Mouse (Mus musculus): ENCODE data around the gene Tpst2. TPM values are rescaled to one million over a fixed set of nuclear protein-coding genes. Genes with fewer than 3 reads are reported as not detected.
A peak's percentile ranks its signal among the peaks of the same experiment; 100 is the strongest.
"Not testable (repeated sequence)": the region's sequence is repeated elsewhere in the genome, so short reads cannot be mapped to it uniquely, and the experiment has no call there.

The Tpst2 gene
- total RNA-seq, 1 experiment from 2014 or later, result 46.1 TPM

- ATAC-seq (ENCODE audit: extremely low read depth, insufficient number of reproducible peaks, low FRiP score, poor library complexity, severe bottlenecking), result not testable (repeated sequence)
Observed at GRCm38 (mm10) chr5:112319343-112319742, 42.9 kb downstream of the Tpst2 start.

- ATAC-seq (ENCODE audit: extremely low read depth, insufficient number of reproducible peaks, low FRiP score, poor library complexity, severe bottlenecking), result no peak
Observed at GRCm38 (mm10) chr5:112320379-112320778, 43.9 kb downstream of the Tpst2 start.

GRCm38 (mm10) chr5:112320936-112321335 lies 44.4 kb downstream of the Tpst2 start:
- no peak for ATAC-seq (ENCODE audit: extremely low read depth, insufficient number of reproducible peaks, low FRiP score, poor library complexity, severe bottlenecking)

GRCm38 (mm10) chr5:112321376-112321775 lies 44.9 kb downstream of the Tpst2 start:
- ATAC-seq (ENCODE audit: extremely low read depth, insufficient number of reproducible peaks, low FRiP score, poor library complexity, severe bottlenecking), result no peak

- no peak for ATAC-seq (ENCODE audit: extremely low read depth, insufficient number of reproducible peaks, low FRiP score, poor library complexity, severe bottlenecking)
Observed at GRCm38 (mm10) chr5:112323246-112323645, 46.8 kb downstream of the Tpst2 start.

- ATAC-seq (ENCODE audit: extremely low read depth, insufficient number of reproducible peaks, low FRiP score, poor library complexity, severe bottlenecking), result peak; percentile 59
Observed at GRCm38 (mm10) chr5:112324637-112325545, 48.4 kb downstream of the Tpst2 start.

- ATAC-seq (ENCODE audit: extremely low read depth, insufficient number of reproducible peaks, low FRiP score, poor library complexity, severe bottlenecking), result peak; percentile 80
Observed at GRCm38 (mm10) chr5:112325546-112326445, 49.3 kb downstream of the Tpst2 start, which contains the start of gene Tfip11. TSS of gene Tfip11 (plus strand) at chr5:112326358.

GRCm38 (mm10) chr5:112326446-112327009 lies 50.0 kb downstream of the Tpst2 start:
- no peak for ATAC-seq (ENCODE audit: extremely low read depth, insufficient number of reproducible peaks, low FRiP score, poor library complexity, severe bottlenecking)

GRCm38 (mm10) chr5:112327854-112328253 lies 51.4 kb downstream of the Tpst2 start:
- ATAC-seq (ENCODE audit: extremely low read depth, insufficient number of reproducible peaks, low FRiP score, poor library complexity, severe bottlenecking), result no peak

- no peak for ATAC-seq (ENCODE audit: extremely low read depth, insufficient number of reproducible peaks, low FRiP score, poor library complexity, severe bottlenecking)
Observed at GRCm38 (mm10) chr5:112329805-112330564, 53.5 kb downstream of the Tpst2 start.

GRCm38 (mm10) chr5:112335473-112335872 lies 59.0 kb downstream of the Tpst2 start:
- peak; percentile 51 for ATAC-seq (ENCODE audit: extremely low read depth, insufficient number of reproducible peaks, low FRiP score, poor library complexity, severe bottlenecking)

- no peak for ATAC-seq (ENCODE audit: extremely low read depth, insufficient number of reproducible peaks, low FRiP score, poor library complexity, severe bottlenecking)
Observed at GRCm38 (mm10) chr5:112337004-112337403, 60.5 kb downstream of the Tpst2 start.

- no peak for ATAC-seq (ENCODE audit: extremely low read depth, insufficient number of reproducible peaks, low FRiP score, poor library complexity, severe bottlenecking)
Observed at GRCm38 (mm10) chr5:112339215-112339614, 62.7 kb downstream of the Tpst2 start.

GRCm38 (mm10) chr5:112342463-112343204 lies 66.1 kb downstream of the Tpst2 start, which contains the start of the genes Srrd and Hps4:
TSS of gene Srrd (minus strand) at chr5:112343040.
TSS of gene Hps4 (plus strand) at chr5:112343083.
- ATAC-seq (ENCODE audit: extremely low read depth, insufficient number of reproducible peaks, low FRiP score, poor library complexity, severe bottlenecking), result peak; percentile 58

GRCm38 (mm10) chr5:112343205-112343595 lies 66.7 kb downstream of the Tpst2 start:
- ATAC-seq (ENCODE audit: extremely low read depth, insufficient number of reproducible peaks, low FRiP score, poor library complexity, severe bottlenecking), result peak; percentile 40

- ATAC-seq (ENCODE audit: extremely low read depth, insufficient number of reproducible peaks, low FRiP score, poor library complexity, severe bottlenecking), result no peak
Observed at GRCm38 (mm10) chr5:112344092-112344960, 67.8 kb downstream of the Tpst2 start.
